Mouse (Mus musculus): ENCODE results near the gene Meis1. TPM values are rescaled to one million over a fixed set of nuclear protein-coding genes. Genes with fewer than 3 reads are reported as not detected.

Gene Meis1
- polyA plus RNA-seq, 1 experiment from 2014 or later, result 189 TPM

- 55% methylated on average over 7 of the region's 7 CpGs for WGBS
- no peak overlapping the region for H3K4me2 ChIP-seq (ENCODE audit: low read depth)
- peaks cover 2% of the 10 kb centered on the region; the same call in 1 of the 2 replicates for H3K4me1 ChIP-seq (ENCODE audit: control insufficient read depth, insufficient read depth, low read length)
- H3K27ac ChIP-seq (ENCODE audit: low read depth, low read length), result no peak overlapping the region
- no peaks in the 10 kb centered on the region for H3K9me3 ChIP-seq (ENCODE audit: control insufficient read depth, low read length)
- ATAC-seq (ENCODE audit: insufficient read depth, low FRiP score, low TSS enrichment) (no peak), DNase-seq (ENCODE audit: low spot score) (no peak)
- no peaks in the 10 kb centered on the region for H3K36me3 ChIP-seq (ENCODE audit: control insufficient read depth, insufficient read depth, low read length)
- no peak overlapping the region for H3K4me3 ChIP-seq (ENCODE audit: low read depth, low read length)
- H3K9ac ChIP-seq (ENCODE audit: low read length), result no peak overlapping the region
- H3K27me3 ChIP-seq (ENCODE audit: control insufficient read depth, insufficient read depth, low read length), result no peaks in the 10 kb centered on the region
Measured at GRCm38 (mm10) chr11:18897921-18898646, 120.7 kb downstream of the Meis1 start.

GRCm38 (mm10) chr11:18897250-18897649 lies 121.5 kb downstream of the Meis1 start:
- H3K9ac ChIP-seq (ENCODE audit: low read length), result no peak overlapping the region
- H3K27me3 ChIP-seq (ENCODE audit: control insufficient read depth, insufficient read depth, low read length), result no peaks in the 10 kb centered on the region
- no peaks in the 10 kb centered on the region for H3K36me3 ChIP-seq (ENCODE audit: control insufficient read depth, insufficient read depth, low read length)
- DNase-seq (ENCODE audit: low spot score) (no peak), ATAC-seq (ENCODE audit: insufficient read depth, low FRiP score, low TSS enrichment) (no peak)
- 71% methylated on average over 2 of the region's 2 CpGs for WGBS
- peaks cover 4% of the 10 kb centered on the region for H3K4me1 ChIP-seq (ENCODE audit: control insufficient read depth, insufficient read depth, low read length)
- H3K4me3 ChIP-seq (ENCODE audit: low read depth, low read length), result no peak overlapping the region
- H3K27ac ChIP-seq (ENCODE audit: low read depth, low read length), result no peak overlapping the region
- H3K9me3 ChIP-seq (ENCODE audit: control insufficient read depth, low read length), result no peaks in the 10 kb centered on the region
- no peak overlapping the region for H3K4me2 ChIP-seq (ENCODE audit: low read depth)

GRCm38 (mm10) chr11:18892470-18892869 lies 126.3 kb downstream of the Meis1 start:
- no peak overlapping the region for H3K9ac ChIP-seq (ENCODE audit: low read length)
- no peaks in the 10 kb centered on the region for H3K36me3 ChIP-seq (ENCODE audit: control insufficient read depth, insufficient read depth, low read length)
- peaks cover 15% of the 10 kb centered on the region for H3K4me1 ChIP-seq (ENCODE audit: control insufficient read depth, insufficient read depth, low read length)
- WGBS, result 32% methylated on average over 2 of the region's 2 CpGs
- no peaks in the 10 kb centered on the region for H3K9me3 ChIP-seq (ENCODE audit: control insufficient read depth, low read length)
- no peak overlapping the region for H3K27ac ChIP-seq (ENCODE audit: low read depth, low read length)
- no peak for DNase-seq (ENCODE audit: low spot score)
- H3K4me3 ChIP-seq (ENCODE audit: low read depth, low read length), result no peak overlapping the region
- H3K27me3 ChIP-seq (ENCODE audit: control insufficient read depth, insufficient read depth, low read length), result no peaks in the 10 kb centered on the region
- no peak for ATAC-seq (ENCODE audit: insufficient read depth, low FRiP score, low TSS enrichment)
- no peak overlapping the region for H3K4me2 ChIP-seq (ENCODE audit: low read depth)

GRCm38 (mm10) chr11:18889139-18889538 lies 129.6 kb downstream of the Meis1 start:
- Histone ChIP-seq H3K9me3 (ENCODE audit: control insufficient read depth, low read length) (no peaks in the 10 kb centered on the region), H3K4me3 (ENCODE audit: low read depth, low read length) (no peak overlapping the region), H3K4me1 (ENCODE audit: control insufficient read depth, insufficient read depth, low read length) (peaks cover 36% of the 10 kb centered on the region), H3K27ac (ENCODE audit: low read depth, low read length) (no peak overlapping the region), H3K4me2 (ENCODE audit: low read depth) (no peak overlapping the region), H3K27me3 (ENCODE audit: control insufficient read depth, insufficient read depth, low read length) (no peaks in the 10 kb centered on the region), H3K36me3 (ENCODE audit: control insufficient read depth, insufficient read depth, low read length) (no peaks in the 10 kb centered on the region), H3K9ac (ENCODE audit: low read length) (no peak overlapping the region)
- ATAC-seq (ENCODE audit: insufficient read depth, low FRiP score, low TSS enrichment), result no peak
- peak; percentile 34 for DNase-seq (ENCODE audit: low spot score)
- 5% methylated on average over 5 of the region's 5 CpGs for WGBS

GRCm38 (mm10) chr11:18888651-18889050 lies 130.1 kb downstream of the Meis1 start:
- 41% methylated on average over 1 of the region's 1 CpGs for WGBS
- DNase-seq (ENCODE audit: low spot score) (no peak), ATAC-seq (ENCODE audit: insufficient read depth, low FRiP score, low TSS enrichment) (no peak)
- no peak overlapping the region for H3K4me2 ChIP-seq (ENCODE audit: low read depth)
- no peak overlapping the region for H3K9ac ChIP-seq (ENCODE audit: low read length)
- no peaks in the 10 kb centered on the region for H3K9me3 ChIP-seq (ENCODE audit: control insufficient read depth, low read length)
- peaks cover 41% of the 10 kb centered on the region for H3K4me1 ChIP-seq (ENCODE audit: control insufficient read depth, insufficient read depth, low read length)
- no peak overlapping the region for H3K4me3 ChIP-seq (ENCODE audit: low read depth, low read length)
- H3K27ac ChIP-seq (ENCODE audit: low read depth, low read length), result no peak overlapping the region
- H3K27me3 ChIP-seq (ENCODE audit: control insufficient read depth, insufficient read depth, low read length), result no peaks in the 10 kb centered on the region
- H3K36me3 ChIP-seq (ENCODE audit: control insufficient read depth, insufficient read depth, low read length), result no peaks in the 10 kb centered on the region

- H3K4me3 ChIP-seq (ENCODE audit: low read depth, low read length), result peak overlapping the region; percentile 6; the same call in 1 of the 2 replicates
- 2% methylated on average over 9 of the region's 9 CpGs for WGBS
- H3K27ac ChIP-seq (ENCODE audit: low read depth, low read length), result peak overlapping the region; percentile 93
- no peak overlapping the region for H3K9ac ChIP-seq (ENCODE audit: low read length)
- H3K4me1 ChIP-seq (ENCODE audit: control insufficient read depth, insufficient read depth, low read length), result peaks cover 61% of the 10 kb centered on the region
- no peaks in the 10 kb centered on the region for H3K36me3 ChIP-seq (ENCODE audit: control insufficient read depth, insufficient read depth, low read length)
- H3K27me3 ChIP-seq (ENCODE audit: control insufficient read depth, insufficient read depth, low read length), result no peaks in the 10 kb centered on the region
- DNase-seq (ENCODE audit: low spot score) (peak; percentile 66), ATAC-seq (ENCODE audit: insufficient read depth, low FRiP score, low TSS enrichment) (peak; percentile 65)
- peak overlapping the region; percentile 24; the same call in 1 of the 2 replicates for H3K4me2 ChIP-seq (ENCODE audit: low read depth)
- H3K9me3 ChIP-seq (ENCODE audit: control insufficient read depth, low read length), result no peaks in the 10 kb centered on the region
Measured at GRCm38 (mm10) chr11:18885729-18886325, 133.0 kb downstream of the Meis1 start.

- H3K4me2 ChIP-seq (ENCODE audit: low read depth), result peak overlapping the region; percentile 22; the same call in 1 of the 2 replicates
- DNase-seq (ENCODE audit: low spot score) (no peak), ATAC-seq (ENCODE audit: insufficient read depth, low FRiP score, low TSS enrichment) (peak; percentile 6; the same call in 1 of the 2 replicates)
- peak overlapping the region; percentile 93 for H3K27ac ChIP-seq (ENCODE audit: low read depth, low read length)
- H3K36me3 ChIP-seq (ENCODE audit: control insufficient read depth, insufficient read depth, low read length), result no peaks in the 10 kb centered on the region
- no peaks in the 10 kb centered on the region for H3K27me3 ChIP-seq (ENCODE audit: control insufficient read depth, insufficient read depth, low read length)
- H3K9ac ChIP-seq (ENCODE audit: low read length), result no peak overlapping the region
- peak overlapping the region; percentile 6; the same call in 1 of the 2 replicates for H3K4me3 ChIP-seq (ENCODE audit: low read depth, low read length)
- peaks cover 64% of the 10 kb centered on the region for H3K4me1 ChIP-seq (ENCODE audit: control insufficient read depth, insufficient read depth, low read length)
- WGBS, result 5% methylated on average over 6 of the region's 6 CpGs
- no peaks in the 10 kb centered on the region for H3K9me3 ChIP-seq (ENCODE audit: control insufficient read depth, low read length)
Measured at GRCm38 (mm10) chr11:18885036-18885728, 133.6 kb downstream of the Meis1 start.

GRCm38 (mm10) chr11:18883987-18884386 lies 134.8 kb downstream of the Meis1 start:
- peak; percentile 31; the same call in 1 of the 2 replicates for ATAC-seq (ENCODE audit: insufficient read depth, low FRiP score, low TSS enrichment)
- H3K4me2 ChIP-seq (ENCODE audit: low read depth), result peak overlapping the region; percentile 9; the same call in 1 of the 2 replicates
- peak; percentile 30 for DNase-seq (ENCODE audit: low spot score)
- H3K9ac ChIP-seq (ENCODE audit: low read length), result peak overlapping the region; percentile 42; the same call in 1 of the 2 replicates
- H3K9me3 ChIP-seq (ENCODE audit: control insufficient read depth, low read length), result no peaks in the 10 kb centered on the region
- no peaks in the 10 kb centered on the region for H3K36me3 ChIP-seq (ENCODE audit: control insufficient read depth, insufficient read depth, low read length)
- H3K4me1 ChIP-seq (ENCODE audit: control insufficient read depth, insufficient read depth, low read length), result peaks cover 64% of the 10 kb centered on the region
- no peaks in the 10 kb centered on the region for H3K27me3 ChIP-seq (ENCODE audit: control insufficient read depth, insufficient read depth, low read length)
- 37% methylated on average over 3 of the region's 3 CpGs for WGBS
- peak overlapping the region; percentile 93 for H3K27ac ChIP-seq (ENCODE audit: low read depth, low read length)
- H3K4me3 ChIP-seq (ENCODE audit: low read depth, low read length), result no peak overlapping the region
